Mouse (Mus musculus): ENCODE data around the gene Hist1h1d. TPM values are rescaled to one million over a fixed set of nuclear protein-coding genes. Genes with fewer than 3 reads are reported as not detected.

Hist1h1d gene
- total RNA-seq, 2 experiments from 2014 or later = 29.5 to 84.0 TPM

Other genes starting within 250 kb of the Hist1h1d start
Only the 30 nearest of the 34 such genes appear.
- gene Zfp322a, start 184.1 kb upstream of the Hist1h1d start, total RNA-seq (2014; fragmentation: Nextera tagmentation) = 16.0 and 23.2 TPM in 2 replicates
- gene Zfp322a, start 184.1 kb upstream of the Hist1h1d start, total RNA-seq (2017) = 64.7 and 75.8 TPM in 2 replicates
- gene Abt1, start 129.4 kb upstream of the Hist1h1d start, total RNA-seq (2014; fragmentation: Nextera tagmentation) = 8.0 and 10.7 TPM in 2 replicates
- gene Abt1, start 129.4 kb upstream of the Hist1h1d start, total RNA-seq (2017) = 12.8 and 13.7 TPM in 2 replicates
- gene Btn1a1, start 87.4 kb upstream of the Hist1h1d start, total RNA-seq (2014; fragmentation: Nextera tagmentation) = not detected in 2 replicates
- gene Btn1a1, start 87.4 kb upstream of the Hist1h1d start, total RNA-seq (2017) = not detected in 2 replicates
- gene Btn2a2, start 64.4 kb upstream of the Hist1h1d start, total RNA-seq (2014; fragmentation: Nextera tagmentation) = not detected in 2 replicates
- not detected in 2 replicates for gene Btn2a2, start 64.4 kb upstream of the Hist1h1d start, total RNA-seq (2017)
- 115 and 209 TPM in 2 replicates for gene Hist1h4h, start 22.2 kb upstream of the Hist1h1d start, total RNA-seq (2014; fragmentation: Nextera tagmentation)
- 683 and 1,187 TPM in 2 replicates for gene Hist1h4h, start 22.2 kb upstream of the Hist1h1d start, total RNA-seq (2017)
- 41.1 and 66.5 TPM in 2 replicates for gene Hist1h2af, start 19.4 kb upstream of the Hist1h1d start, total RNA-seq (2014; fragmentation: Nextera tagmentation)
- gene Hist1h2af, start 19.4 kb upstream of the Hist1h1d start, total RNA-seq (2017) = 1,297 and 1,759 TPM in 2 replicates
- 189 and 293 TPM in 2 replicates for gene Hist1h3g, start 17.8 kb upstream of the Hist1h1d start, total RNA-seq (2014; fragmentation: Nextera tagmentation)
- gene Hist1h3g, start 17.8 kb upstream of the Hist1h1d start, total RNA-seq (2017) = 189 and 625 TPM in 2 replicates
- gene Hist1h2bh, start 9.9 kb upstream of the Hist1h1d start, total RNA-seq (2014; fragmentation: Nextera tagmentation) = 31.9 and 110 TPM in 2 replicates
- 85.7 and 165 TPM in 2 replicates for gene Hist1h2bh, start 9.9 kb upstream of the Hist1h1d start, total RNA-seq (2017)
- gene Hist1h3f, start 9.2 kb upstream of the Hist1h1d start, total RNA-seq (2014; fragmentation: Nextera tagmentation) = 31.6 and 53.6 TPM in 2 replicates
- 69.9 and 132 TPM in 2 replicates for gene Hist1h3f, start 9.2 kb upstream of the Hist1h1d start, total RNA-seq (2017)
- 281 and 340 TPM in 2 replicates for gene Hist1h4f, start 1.6 kb upstream of the Hist1h1d start, total RNA-seq (2014; fragmentation: Nextera tagmentation)
- 1,052 and 1,693 TPM in 2 replicates for gene Hist1h4f, start 1.6 kb upstream of the Hist1h1d start, total RNA-seq (2017)
- 124 and 193 TPM in 2 replicates for gene Hist1h3e, start 9.1 kb downstream of the Hist1h1d start, total RNA-seq (2014; fragmentation: Nextera tagmentation)
- gene Hist1h3e, start 9.1 kb downstream of the Hist1h1d start, total RNA-seq (2017) = 254 and 322 TPM in 2 replicates
- gene Hist1h2ae, start 18.0 kb downstream of the Hist1h1d start, total RNA-seq (2014; fragmentation: Nextera tagmentation) = 5.7 and 12.6 TPM in 2 replicates
- gene Hist1h2ae, start 18.0 kb downstream of the Hist1h1d start, total RNA-seq (2017) = 237 and 359 TPM in 2 replicates
- gene Hist1h2bg, start 18.1 kb downstream of the Hist1h1d start, total RNA-seq (2014; fragmentation: Nextera tagmentation) = 386 and 627 TPM in 2 replicates
- gene Hist1h2bg, start 18.1 kb downstream of the Hist1h1d start, total RNA-seq (2017) = 891 and 1,210 TPM in 2 replicates
- 342 and 512 TPM in 2 replicates for gene Hist1h2bf, start 20.9 kb downstream of the Hist1h1d start, total RNA-seq (2014; fragmentation: Nextera tagmentation)
- 329 and 662 TPM in 2 replicates for gene Hist1h2bf, start 20.9 kb downstream of the Hist1h1d start, total RNA-seq (2017)
- 1.4 and 11.1 TPM in 2 replicates for gene Hist1h2ad, start 21.1 kb downstream of the Hist1h1d start, total RNA-seq (2014; fragmentation: Nextera tagmentation)
- gene Hist1h2ad, start 21.1 kb downstream of the Hist1h1d start, total RNA-seq (2017) = 1,263 and 1,317 TPM in 2 replicates
- gene Hist1h3d, start 22.5 kb downstream of the Hist1h1d start, total RNA-seq (2014; fragmentation: Nextera tagmentation) = 123 and 185 TPM in 2 replicates
- gene Hist1h3d, start 22.5 kb downstream of the Hist1h1d start, total RNA-seq (2017) = 84.0 and 189 TPM in 2 replicates
- gene Hist1h4d, start 28.3 kb downstream of the Hist1h1d start, total RNA-seq (2014; fragmentation: Nextera tagmentation) = 470 and 507 TPM in 2 replicates
- 756 and 1,171 TPM in 2 replicates for gene Hist1h4d, start 28.3 kb downstream of the Hist1h1d start, total RNA-seq (2017)
- gene Hist1h2be, start 67.9 kb downstream of the Hist1h1d start, total RNA-seq (2014; fragmentation: Nextera tagmentation) = 26.9 and 37.8 TPM in 2 replicates
- 47.9 and 73.4 TPM in 2 replicates for gene Hist1h2be, start 67.9 kb downstream of the Hist1h1d start, total RNA-seq (2017)
- 289 and 399 TPM in 2 replicates for gene Hist1h1e, start 69.3 kb downstream of the Hist1h1d start, total RNA-seq (2014; fragmentation: Nextera tagmentation)
- 199 and 265 TPM in 2 replicates for gene Hist1h1e, start 69.3 kb downstream of the Hist1h1d start, total RNA-seq (2017)
- 3.8 and 6.0 TPM in 2 replicates for gene Hist1h2ac, start 130.7 kb downstream of the Hist1h1d start, total RNA-seq (2014; fragmentation: Nextera tagmentation)
- 56.0 and 87.4 TPM in 2 replicates for gene Hist1h2ac, start 130.7 kb downstream of the Hist1h1d start, total RNA-seq (2017)
- gene Hist1h2bc, start 130.9 kb downstream of the Hist1h1d start, total RNA-seq (2014; fragmentation: Nextera tagmentation) = 74.9 and 133 TPM in 2 replicates
- gene Hist1h2bc, start 130.9 kb downstream of the Hist1h1d start, total RNA-seq (2017) = 136 and 209 TPM in 2 replicates
- gene Hist1h1t, start 142.6 kb downstream of the Hist1h1d start, total RNA-seq (2014; fragmentation: Nextera tagmentation) = 1.3 TPM in 1 of 2 replicates, not detected in the other
- gene Hist1h1t, start 142.6 kb downstream of the Hist1h1d start, total RNA-seq (2017) = 1.3 TPM in 1 of 2 replicates, not detected in the other
- gene Hist1h4c, start 145.2 kb downstream of the Hist1h1d start, total RNA-seq (2014; fragmentation: Nextera tagmentation) = 153 and 163 TPM in 2 replicates
- 166 and 397 TPM in 2 replicates for gene Hist1h4c, start 145.2 kb downstream of the Hist1h1d start, total RNA-seq (2017)
- gene Hfe, start 157.6 kb downstream of the Hist1h1d start, total RNA-seq (2014; fragmentation: Nextera tagmentation) = not detected in 2 replicates
- 0.27 and 1.9 TPM in 2 replicates for gene Hfe, start 157.6 kb downstream of the Hist1h1d start, total RNA-seq (2017)
- gene Hist1h1c, start 185.5 kb downstream of the Hist1h1d start, total RNA-seq (2014; fragmentation: Nextera tagmentation) = 152 and 164 TPM in 2 replicates
- 474 and 577 TPM in 2 replicates for gene Hist1h1c, start 185.5 kb downstream of the Hist1h1d start, total RNA-seq (2017)
- 81.7 and 130 TPM in 2 replicates for gene Hist1h3c, start 192.3 kb downstream of the Hist1h1d start, total RNA-seq (2014; fragmentation: Nextera tagmentation)
- gene Hist1h3c, start 192.3 kb downstream of the Hist1h1d start, total RNA-seq (2017) = 369 and 555 TPM in 2 replicates
- 322 and 625 TPM in 2 replicates for gene Hist1h2bb, start 193.5 kb downstream of the Hist1h1d start, total RNA-seq (2014; fragmentation: Nextera tagmentation)
- 4,065 and 6,565 TPM in 2 replicates for gene Hist1h2bb, start 193.5 kb downstream of the Hist1h1d start, total RNA-seq (2017)
- gene Hist1h2ab, start 197.9 kb downstream of the Hist1h1d start, total RNA-seq (2014; fragmentation: Nextera tagmentation) = 69.7 and 80.3 TPM in 2 replicates
- gene Hist1h2ab, start 197.9 kb downstream of the Hist1h1d start, total RNA-seq (2017) = 1,316 and 2,308 TPM in 2 replicates
- 324 and 486 TPM in 2 replicates for gene Hist1h3b, start 199.0 kb downstream of the Hist1h1d start, total RNA-seq (2014; fragmentation: Nextera tagmentation)
- gene Hist1h3b, start 199.0 kb downstream of the Hist1h1d start, total RNA-seq (2017) = 276 and 731 TPM in 2 replicates
- 164 and 186 TPM in 2 replicates for gene Hist1h4b, start 203.8 kb downstream of the Hist1h1d start, total RNA-seq (2014; fragmentation: Nextera tagmentation)
- gene Hist1h4b, start 203.8 kb downstream of the Hist1h1d start, total RNA-seq (2017) = 396 and 733 TPM in 2 replicates